Mouse (Mus musculus) forebrain, embryonic 16.5 days (tissue): ENCODE results near the gene Ercc6l. TPM values are rescaled to one million over a fixed set of nuclear protein-coding genes. Genes with fewer than 3 reads are reported as not detected.
A peak's percentile ranks its signal among the peaks of the same experiment; 100 is the strongest.

Experiments used
- ATAC-seq: fragments of 200-750 bp; cut with Nextera tagmentation; 2 replicates; pipeline ENCODE4 v1.8.0; 2017; ENCODE audit warnings: mild to moderate bottlenecking, moderate library complexity
- H3K27ac ChIP-seq: fragments of 300-500 bp; sonication (generic); 2 replicates; pipeline ENCODE4 v1.5.1; 2014; ENCODE audit warnings: low read length, control low read depth
- H3K27me3 ChIP-seq: fragments of 300-500 bp; sonication (generic); replicated peaks from 2 replicates; pipeline ENCODE4 v1.6.1; 2014; ENCODE audit warnings: low read length; ENCODE audit not compliant: control insufficient read depth, insufficient read depth
- H3K36me3 ChIP-seq: fragments of 300-500 bp; sonication (generic); 2 replicates; pipeline ENCODE4 v1.6.1; 2014; ENCODE audit not compliant: control insufficient read depth, insufficient read depth
- H3K4me1 ChIP-seq: fragments of 300-500 bp; sonication (generic); replicated peaks from 2 replicates; pipeline ENCODE4 v1.6.1; 2014; ENCODE audit warnings: low read length; ENCODE audit not compliant: control insufficient read depth, insufficient read depth
- H3K4me2 ChIP-seq: fragments of 300-500 bp; sonication (generic); 2 replicates; pipeline ENCODE4 v1.6.1; 2014; ENCODE audit warnings: mild to moderate bottlenecking, low read length, control low read depth
- H3K4me3 ChIP-seq: fragments of 300-500 bp; sonication (generic); replicated peaks from 2 replicates; pipeline ENCODE4 v1.5.1; 2014; ENCODE audit warnings: mild to moderate bottlenecking, low read length, control low read depth
- H3K9ac ChIP-seq: fragments of 300-500 bp; sonication (generic); replicated peaks from 2 replicates; pipeline ENCODE4 v1.6.1; 2014; ENCODE audit warnings: low read depth, low read length, control low read depth
- H3K9me3 ChIP-seq: fragments of 300-500 bp; sonication (generic); 2 replicates; pipeline ENCODE4 v1.6.1; 2016; ENCODE audit warnings: low read length; ENCODE audit not compliant: control insufficient read depth
- WGBS: fragments of 180-500 bp; shearing (Covaris S2); extraction: QIAGEN DNeasy Blood & Tissue Kit; methylation state at CpG from one replicate; pipeline ENCODE4 v1.1.7; 2014; 5-methylcytosine and 5-hydroxymethylcytosine counted together
- polyA plus RNA-seq: library from polyadenylated mRNA; unstranded; fragments of >200 nt; fragmentation: Nextera tagmentation; extraction: Ambion mirVana; gene quantifications from 2 replicates; pipeline ENCODE4 v1.2.1, GENCODE M21; 2015

Gene Ercc6l
- polyA plus RNA-seq, 1 experiment from 2014 or later: 3.8 TPM

- Histone ChIP-seq H3K9me3 (no peaks in the 10 kb centered on the region), H3K27me3 (no peaks in the 10 kb centered on the region), H3K27ac (no peak overlapping the region), H3K4me1 (0 out of 2 replicates have a peak, but pooled peaks cover 2% of the 10 kb centered on the region), H3K4me3 (no peak overlapping the region), H3K4me2 (no peak overlapping the region), H3K36me3 (no peaks in the 10 kb centered on the region), H3K9ac (no peak overlapping the region)
- ATAC-seq: no peak
- 45% methylated on average over 3 of the region's 3 CpGs for WGBS
Observed at GRCm38 (mm10) chrX:102170135-102170534, 13.2 kb upstream of the Ercc6l start.

DNA sequence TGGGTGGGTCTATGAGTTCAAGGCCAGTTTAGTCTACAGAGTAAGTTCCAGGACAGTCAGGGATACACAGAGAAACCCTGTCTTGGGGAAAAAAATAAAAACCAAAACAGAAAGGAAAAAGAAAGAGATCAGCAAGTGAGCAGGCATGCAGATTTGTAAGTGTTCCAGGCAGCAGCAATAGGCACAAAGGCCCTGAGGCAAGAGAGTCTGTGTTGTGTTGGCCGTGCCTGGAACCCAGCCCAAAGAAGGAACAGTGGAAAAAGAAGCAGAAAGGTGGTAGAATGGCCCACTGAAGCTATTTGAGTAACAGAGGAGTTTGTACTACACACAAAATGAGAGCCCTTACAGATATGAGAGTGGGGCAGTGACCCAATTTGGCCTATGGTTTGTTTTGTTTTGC is 12.8 kb upstream of the Ercc6l start:
- 0 out of 2 replicates have a peak, but pooled peaks cover 2% of the 10 kb centered on the region for H3K4me1 ChIP-seq
- H3K9me3 ChIP-seq: no peaks in the 10 kb centered on the region
- ATAC-seq: no peak
- H3K27me3 ChIP-seq: no peaks in the 10 kb centered on the region
- H3K4me2 ChIP-seq: no peak overlapping the region
- H3K4me3 ChIP-seq: no peak overlapping the region
- no peak overlapping the region for H3K9ac ChIP-seq
- 43% methylated on average over 1 of the region's 1 CpGs for WGBS
- H3K36me3 ChIP-seq: no peaks in the 10 kb centered on the region
- H3K27ac ChIP-seq: no peak overlapping the region

DNA sequence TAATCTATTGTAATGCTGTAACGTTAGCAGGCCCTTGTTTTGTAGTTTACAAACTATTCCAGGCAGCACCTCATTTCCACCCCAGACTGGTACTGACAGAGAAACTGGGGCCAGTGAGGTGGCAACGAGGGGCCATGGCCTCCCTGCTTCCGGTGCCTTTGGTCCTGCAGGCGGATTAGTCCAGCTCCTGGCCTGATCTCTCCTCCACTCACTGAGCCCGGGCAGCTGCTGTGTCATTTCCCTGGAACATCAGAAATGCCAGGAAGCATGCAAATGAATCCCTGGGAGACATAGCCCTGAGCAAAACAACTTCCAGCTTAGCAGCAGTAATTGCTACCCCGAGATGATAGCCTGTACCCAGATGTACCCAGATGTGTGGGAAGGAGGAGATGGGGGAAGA is 10.1 kb upstream of the Ercc6l start:
- H3K4me1 ChIP-seq: 0 out of 2 replicates have a peak, but pooled peaks cover 2% of the 10 kb centered on the region
- 0 out of 2 replicates have a peak overlapping the region, but pooled peaks have one; percentile 17 for H3K9ac ChIP-seq
- H3K36me3 ChIP-seq: no peaks in the 10 kb centered on the region
- WGBS: 31% methylated on average over 6 of the region's 6 CpGs
- H3K9me3 ChIP-seq: no peaks in the 10 kb centered on the region
- no peak overlapping the region; the same call in 1 of the 2 replicates for H3K27ac ChIP-seq
- no peak overlapping the region for H3K4me2 ChIP-seq
- ATAC-seq: peak; percentile 45; the same call in 1 of the 2 replicates
- H3K4me3 ChIP-seq: no peak overlapping the region
- no peaks in the 10 kb centered on the region for H3K27me3 ChIP-seq

- 14% methylated on average over 5 of the region's 5 CpGs for WGBS
- no peak for ATAC-seq
- H3K4me3 ChIP-seq: no peak overlapping the region
- 0 out of 2 replicates have a peak, but pooled peaks cover 2% of the 10 kb centered on the region for H3K4me1 ChIP-seq
- no peak overlapping the region for H3K4me2 ChIP-seq
- no peak overlapping the region for H3K9ac ChIP-seq
- no peaks in the 10 kb centered on the region for H3K27me3 ChIP-seq
- H3K36me3 ChIP-seq: no peaks in the 10 kb centered on the region
- no peak overlapping the region; the same call in 1 of the 2 replicates for H3K27ac ChIP-seq
- no peaks in the 10 kb centered on the region for H3K9me3 ChIP-seq
Observed at GRCm38 (mm10) chrX:102166521-102166920, 9.6 kb upstream of the Ercc6l start.

- H3K27ac ChIP-seq: no peak overlapping the region
- no peaks in the 10 kb centered on the region for H3K27me3 ChIP-seq
- no peaks in the 10 kb centered on the region for H3K9me3 ChIP-seq
- no peak overlapping the region for H3K4me3 ChIP-seq
- H3K9ac ChIP-seq: no peak overlapping the region
- no peaks in the 10 kb centered on the region for H3K36me3 ChIP-seq
- no peak for ATAC-seq
- 72% methylated on average over 4 of the region's 4 CpGs for WGBS
- 0 out of 2 replicates have a peak, but pooled peaks cover 2% of the 10 kb centered on the region for H3K4me1 ChIP-seq
- H3K4me2 ChIP-seq: no peak overlapping the region
Observed at GRCm38 (mm10) chrX:102163529-102163928, 6.6 kb upstream of the Ercc6l start.

- H3K27ac ChIP-seq: no peak overlapping the region
Observed at GRCm38 (mm10) chrX:102163096-102163495, 6.2 kb upstream of the Ercc6l start.

GRCm38 (mm10) chrX:102160528-102160927 is 3.6 kb upstream of the Ercc6l start:
- Histone ChIP-seq H3K9ac (no peak overlapping the region), H3K4me1 (0 out of 2 replicates have a peak, but pooled peaks cover 2% of the 10 kb centered on the region), H3K4me2 (no peak overlapping the region), H3K4me3 (no peak overlapping the region), H3K36me3 (no peaks in the 10 kb centered on the region), H3K9me3 (no peaks in the 10 kb centered on the region), H3K27ac (no peak overlapping the region), H3K27me3 (no peaks in the 10 kb centered on the region)
- ATAC-seq: no peak
- 62% methylated on average over 2 of the region's 2 CpGs for WGBS

More at GRCm38 (mm10) chrX:102163096-102163495, 6.2 kb upstream of the Ercc6l start:
- WGBS: 35% methylated on average over 2 of the region's 2 CpGs
- Histone ChIP-seq H3K4me2 (no peak overlapping the region), H3K9me3 (no peaks in the 10 kb centered on the region), H3K4me1 (0 out of 2 replicates have a peak, but pooled peaks cover 2% of the 10 kb centered on the region), H3K27me3 (no peaks in the 10 kb centered on the region), H3K9ac (no peak overlapping the region), H3K4me3 (no peak overlapping the region), H3K36me3 (no peaks in the 10 kb centered on the region)
- ATAC-seq: no peak

DNA sequence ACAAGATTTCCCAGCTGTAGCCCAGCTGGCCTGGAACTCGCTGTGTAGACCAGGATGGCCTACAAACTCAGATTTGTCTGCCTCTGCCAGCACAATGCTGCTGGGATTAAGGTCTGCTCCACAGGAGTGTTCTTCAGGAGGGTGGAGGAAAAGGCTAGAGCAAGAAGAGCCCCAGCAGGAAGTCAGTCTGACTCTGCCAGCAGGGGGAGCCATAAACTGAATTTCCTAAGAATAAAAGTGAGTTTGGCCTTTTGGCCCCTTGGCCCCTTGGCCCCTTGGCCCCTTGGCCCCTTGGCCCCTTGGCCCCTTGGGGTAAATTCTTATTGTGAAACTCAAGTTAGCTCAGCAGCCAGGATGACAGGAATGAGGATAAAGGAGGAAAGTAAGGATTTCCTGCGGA is 2.9 kb upstream of the Ercc6l start:
- no peak overlapping the region for H3K9ac ChIP-seq
- no peak overlapping the region for H3K4me2 ChIP-seq
- H3K36me3 ChIP-seq: no peaks in the 10 kb centered on the region
- no peaks in the 10 kb centered on the region for H3K9me3 ChIP-seq
- H3K27me3 ChIP-seq: no peaks in the 10 kb centered on the region
- no peak overlapping the region for H3K4me3 ChIP-seq
- no peak overlapping the region for H3K27ac ChIP-seq
- no peak for ATAC-seq
- 42% methylated on average over 2 of the region's 2 CpGs for WGBS
- H3K4me1 ChIP-seq: 0 out of 2 replicates have a peak, but pooled peaks cover 2% of the 10 kb centered on the region

GRCm38 (mm10) chrX:102157423-102157791 is 516 bp upstream of the Ercc6l start:
- Histone ChIP-seq H3K27ac (peak overlapping the region; percentile 38; the same call in 1 of the 2 replicates), H3K27me3 (no peaks in the 10 kb centered on the region), H3K4me2 (peak overlapping the region; percentile 44), H3K9me3 (no peaks in the 10 kb centered on the region), H3K9ac (no peak overlapping the region), H3K4me3 (peak overlapping the region; percentile 43), H3K4me1 (0 out of 2 replicates have a peak, but pooled peaks cover 2% of the 10 kb centered on the region), H3K36me3 (no peaks in the 10 kb centered on the region)
- no peak; the same call in 1 of the 2 replicates for ATAC-seq
- WGBS: 46% methylated on average over 5 of the region's 5 CpGs

- Histone ChIP-seq H3K4me3 (no peak overlapping the region), H3K36me3 (no peaks in the 10 kb centered on the region), H3K27ac (no peak overlapping the region), H3K9ac (no peak overlapping the region), H3K4me2 (no peak overlapping the region), H3K27me3 (no peaks in the 10 kb centered on the region), H3K9me3 (no peaks in the 10 kb centered on the region), H3K4me1 (no peaks in the 10 kb centered on the region)
- no peak for ATAC-seq
- WGBS: 77% methylated on average over 1 of the region's 1 CpGs
Observed at GRCm38 (mm10) chrX:102141157-102141556, 15.7 kb downstream of the Ercc6l start.
